Mouse (Mus musculus) liver, adult 2 months (tissue): ENCODE results near the gene Sorcs3.

Experiments
- CTCF ChIP-seq: fragments of 200-500 bp; IDR thresholded peaks from 2 replicates; pipeline ENCODE4 v1.5.1; 2011; ENCODE audit warnings: low read depth, low read length, control low read depth
- POLR2A ChIP-seq: fragments of 200-500 bp; IDR thresholded peaks from 2 replicates; pipeline ENCODE4 v1.6.1; 2011; ENCODE audit warnings: low read length, control low read depth; ENCODE audit not compliant: insufficient read depth; ENCODE audit errors: extremely low read depth

DNA sequence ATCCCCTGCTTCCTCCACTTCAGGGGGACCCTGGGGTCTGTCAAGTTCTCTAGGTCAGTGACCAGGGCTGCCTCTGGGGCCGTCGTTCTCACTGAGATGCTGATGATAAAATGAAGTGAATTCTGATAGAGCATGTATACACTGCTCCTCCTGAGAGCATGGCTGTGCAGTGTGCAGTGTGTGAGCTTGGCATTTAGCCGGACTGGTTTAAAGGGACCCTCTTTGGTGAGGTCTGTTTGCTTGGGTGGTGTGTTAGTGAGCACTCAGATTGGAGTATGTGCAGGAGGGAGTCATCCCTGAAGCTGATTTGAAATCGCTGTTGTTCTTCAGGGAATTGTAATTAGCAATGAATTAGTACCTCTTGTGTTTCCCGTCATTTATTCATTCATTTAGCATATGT, 141.3 kb downstream of the Sorcs3 start:
- no peak for TF ChIP-seq POLR2A
- no peak for TF ChIP-seq CTCF
